Mouse (Mus musculus): ENCODE results near the gene Cfl2. TPM values are rescaled to one million over a fixed set of nuclear protein-coding genes. Genes with fewer than 3 reads are reported as not detected.

Gene Cfl2
- polyA plus RNA-seq, 1 experiment from 2014 or later = 284 TPM

- no peak overlapping the region for H3K27ac ChIP-seq
- no peak overlapping the region for H3K4me3 ChIP-seq (replicated peaks)
- no peak overlapping the region for H3K9ac ChIP-seq (replicated peaks)
- no peaks in the 10 kb centered on the region for H3K36me3 ChIP-seq
- 97% methylated on average over 3 of the region's 3 CpGs for WGBS
- no peaks in the 10 kb centered on the region for H3K9me3 ChIP-seq
- ATAC-seq = no peak
- H3K4me2 ChIP-seq (replicated peaks) = no peak overlapping the region
- H3K27me3 ChIP-seq = no peaks in the 10 kb centered on the region
- peaks cover 8% of the 10 kb centered on the region for H3K4me1 ChIP-seq (replicated peaks)
These were observed 37.5 kb downstream of the Cfl2 start for GRCm38 (mm10) chr12:54825202-54825601.

- H3K4me3 ChIP-seq (replicated peaks) = no peak overlapping the region
- no peaks in the 10 kb centered on the region for H3K9me3 ChIP-seq
- peaks cover 8% of the 10 kb centered on the region for H3K4me1 ChIP-seq (replicated peaks)
- ATAC-seq = 0 out of 2 replicates have a peak, but pooled peaks have one; percentile 20
- no peaks in the 10 kb centered on the region for H3K27me3 ChIP-seq
- no peak overlapping the region for H3K9ac ChIP-seq (replicated peaks)
- no peak overlapping the region for H3K27ac ChIP-seq
- H3K4me2 ChIP-seq (replicated peaks) = no peak overlapping the region
- H3K36me3 ChIP-seq = no peaks in the 10 kb centered on the region
- WGBS = 40% methylated on average over 4 of the region's 4 CpGs
These were observed 39.7 kb downstream of the Cfl2 start for GRCm38 (mm10) chr12:54822836-54823426.

- Histone ChIP-seq H3K9ac (replicated peaks) (no peak overlapping the region), H3K4me3 (replicated peaks) (no peak overlapping the region), H3K27me3 (no peaks in the 10 kb centered on the region), H3K4me2 (replicated peaks) (no peak overlapping the region), H3K27ac (no peak overlapping the region), H3K9me3 (no peaks in the 10 kb centered on the region), H3K4me1 (replicated peaks) (peaks cover 8% of the 10 kb centered on the region), H3K36me3 (no peaks in the 10 kb centered on the region)
- 35% methylated on average over 2 of the region's 2 CpGs for WGBS
- ATAC-seq = no peak
These were observed 42.0 kb downstream of the Cfl2 start for GRCm38 (mm10) chr12:54820684-54821161.

- Histone ChIP-seq H3K4me3 (replicated peaks) (no peak overlapping the region), H3K36me3 (no peaks in the 10 kb centered on the region), H3K9me3 (no peaks in the 10 kb centered on the region), H3K4me2 (replicated peaks) (no peak overlapping the region), H3K4me1 (replicated peaks) (peaks cover 8% of the 10 kb centered on the region), H3K27ac (no peak overlapping the region), H3K27me3 (no peaks in the 10 kb centered on the region), H3K9ac (replicated peaks) (no peak overlapping the region)
- 72% methylated on average over 6 of the region's 6 CpGs for WGBS
- no peak for ATAC-seq
These were observed 43.3 kb downstream of the Cfl2 start for GRCm38 (mm10) chr12:54819181-54819935.

GRCm38 (mm10) chr12:54810142-54810541 is 52.5 kb downstream of the Cfl2 start:
- WGBS = 92% methylated on average over 2 of the region's 2 CpGs
- Histone ChIP-seq H3K9me3 (no peaks in the 10 kb centered on the region), H3K4me1 (replicated peaks) (no peaks in the 10 kb centered on the region), H3K9ac (replicated peaks) (no peak overlapping the region), H3K36me3 (no peaks in the 10 kb centered on the region), H3K27me3 (no peaks in the 10 kb centered on the region), H3K27ac (no peak overlapping the region), H3K4me3 (replicated peaks) (no peak overlapping the region), H3K4me2 (replicated peaks) (no peak overlapping the region)
- no peak for ATAC-seq

Other genes starting within 250 kb of the Cfl2 start
- gene Sptssa, start 206.3 kb downstream of the Cfl2 start, polyA plus RNA-seq (2015; fragmentation: Nextera tagmentation; extraction: Ambion mirVana) = 174 and 200 TPM in 2 replicates
- gene Eapp, start 167.0 kb downstream of the Cfl2 start, polyA plus RNA-seq (2015; fragmentation: Nextera tagmentation; extraction: Ambion mirVana) = 95.4 and 98.4 TPM in 2 replicates
- 183 and 192 TPM in 2 replicates for gene Snx6, start 67.2 kb downstream of the Cfl2 start, polyA plus RNA-seq (2015; fragmentation: Nextera tagmentation; extraction: Ambion mirVana)
- not detected in 2 replicates for gene Gm20403, start 123.7 kb upstream of the Cfl2 start, polyA plus RNA-seq (2015; fragmentation: Nextera tagmentation; extraction: Ambion mirVana)
- gene Baz1a, start 151.5 kb upstream of the Cfl2 start, polyA plus RNA-seq (2015; fragmentation: Nextera tagmentation; extraction: Ambion mirVana) = 16.0 and 21.8 TPM in 2 replicates
- gene 2700097O09Rik, start 217.2 kb upstream of the Cfl2 start, polyA plus RNA-seq (2015; fragmentation: Nextera tagmentation; extraction: Ambion mirVana) = 36.4 and 37.4 TPM in 2 replicates
- gene Srp54a, start 217.4 kb upstream of the Cfl2 start, polyA plus RNA-seq (2015; fragmentation: Nextera tagmentation; extraction: Ambion mirVana) = 171 and 195 TPM in 2 replicates